10 mouse cellular contexts compared by ENCODE assay signal in genomic region chr12:70058956-70059851, GRCm38 (mm10). TPM values are rescaled to one million over a fixed set of nuclear protein-coding genes. Genes with fewer than 3 reads are reported as not detected.
A peak's percentile ranks its signal among the peaks of the same experiment; 100 is the strongest.
DNase-seq lines count a peak whose midpoint lies in the region; ATAC-seq and TF ChIP-seq lines count a peak whose summit lies in the region.
"Had no signal": no experiment of that assay in that cellular context is flagged by ENCODE, and none has a peak within 500 bp of the region (broad histone marks: within the 10 kb centered on the region; RNA-seq: fewer than 3 reads in every experiment).

No protein-coding gene starts in this region.

- no peak for ATAC-seq in heart, embryonic 12.5 days (ENCODE audit: insufficient number of reproducible peaks, low FRiP score)
- ATAC-seq in hindbrain, embryonic 12.5 days (ENCODE audit: low FRiP score): no peak
- ATAC-seq in granulocyte monocyte progenitor cell, adult 5-6 weeks (replicated peaks; ENCODE audit: poor library complexity, severe bottlenecking): no peak

- H3K9me3 ChIP-seq in heart, embryonic 12.5 days (replicated peaks): no peaks in the 10 kb centered on the region
- H3K9me3 ChIP-seq in hindbrain, embryonic 12.5 days (replicated peaks): no peaks in the 10 kb centered on the region
- H3K9me3 ChIP-seq: liver, embryonic 15.5 days had no signal

- H3K4me1 ChIP-seq in heart, adult 2 months (ENCODE audit: control insufficient read depth, insufficient read depth, low read length): peaks cover 5% of the 10 kb centered on the region
- 0 out of 2 replicates have a peak, but pooled peaks cover 4% of the 10 kb centered on the region for H3K4me1 ChIP-seq in heart, embryonic 12.5 days (replicated peaks)
- peaks cover 2% of the 10 kb centered on the region; the same call in 1 of the 2 replicates for H3K4me1 ChIP-seq in testis, adult 2 months (ENCODE audit: control insufficient read depth, insufficient read depth, low read length)
- H3K4me1 ChIP-seq in hindbrain, embryonic 12.5 days: 0 out of 2 replicates have a peak, but pooled peaks cover 3% of the 10 kb centered on the region
- H3K4me1 ChIP-seq: liver, embryonic 15.5 days had no signal

- intact Hi-C loops in heart, adult 2 months (cut with DNase I): no loop called here
- intact Hi-C loops in heart, postnatal 36 days (cut with DNase I): loop anchor here (10.0 kb wide), 1 partner anchor 74 kb away; the partner anchor contains the start of gene Sav1

- no peaks in the 10 kb centered on the region for H3K79me2 ChIP-seq in heart, adult 2 months (replicated peaks; ENCODE audit: control insufficient read depth, insufficient read depth, low read length)

- no peak overlapping the region for H3K4me3 ChIP-seq in heart, adult 2 months
- no peak overlapping the region for H3K4me3 ChIP-seq in heart, embryonic 12.5 days
- no peak overlapping the region for H3K4me3 ChIP-seq in testis, adult 2 months (ENCODE audit: control insufficient read depth, low read depth, low read length)
- H3K4me3 ChIP-seq in hindbrain, embryonic 12.5 days: no peak overlapping the region
- H3K4me3 ChIP-seq: liver, embryonic 15.5 days had no signal

- H3K9ac ChIP-seq in heart, adult 2 months (ENCODE audit: low read depth, low read length): no peak overlapping the region
- no peak overlapping the region for H3K9ac ChIP-seq in heart, embryonic 12.5 days
- H3K9ac ChIP-seq in hindbrain, embryonic 12.5 days: no peak overlapping the region
- H3K9ac ChIP-seq: liver, embryonic 15.5 days had no signal

- H3K36me3 ChIP-seq in heart, adult 2 months (ENCODE audit: control insufficient read depth, insufficient read depth, low read length): no peaks in the 10 kb centered on the region; the same call in 1 of the 2 replicates
- H3K36me3 ChIP-seq in heart, embryonic 12.5 days: peaks cover 28% of the 10 kb centered on the region
- no peaks in the 10 kb centered on the region for H3K36me3 ChIP-seq in testis, adult 2 months (ENCODE audit: control insufficient read depth, insufficient read depth, low read length)
- peaks cover 37% of the 10 kb centered on the region for H3K36me3 ChIP-seq in hindbrain, embryonic 12.5 days

- peak; percentile 46 for TF ChIP-seq CTCF in heart, adult 2 months (IDR thresholded peaks at IDR 0.05)
- TF ChIP-seq CTCF in testis, adult 2 months (IDR thresholded peaks at IDR 0.05; ENCODE audit: control insufficient read depth, insufficient read depth, insufficient replicate concordance, low read depth, low read length): 0 out of 2 replicates have a peak, but pooled peaks have one; percentile 24

- H3K27me3 ChIP-seq in heart, adult 2 months (ENCODE audit: control insufficient read depth, insufficient read depth, low read length): no peaks in the 10 kb centered on the region
- no peaks in the 10 kb centered on the region for H3K27me3 ChIP-seq in heart, embryonic 12.5 days (replicated peaks)
- no peaks in the 10 kb centered on the region for H3K27me3 ChIP-seq in testis, adult 2 months (ENCODE audit: control insufficient read depth, insufficient read depth, low read length)
- H3K27me3 ChIP-seq in hindbrain, embryonic 12.5 days: no peaks in the 10 kb centered on the region
- H3K27me3 ChIP-seq: liver, embryonic 15.5 days had no signal

- WGBS in heart, adult 2 months: 70% methylated on average over 14 of the region's 14 CpGs
- 67% methylated on average over 14 of the region's 14 CpGs for WGBS in heart, embryonic 12.5 days
- 70% methylated on average over 14 of the region's 14 CpGs for WGBS in hindbrain, embryonic 12.5 days

- H3K27ac ChIP-seq in heart, adult 2 months: peak overlapping the region; percentile 26
- H3K27ac ChIP-seq in heart, embryonic 12.5 days (ENCODE audit: poor library complexity, severe bottlenecking): no peak overlapping the region
- no peak overlapping the region for H3K27ac ChIP-seq in testis, adult 2 months (ENCODE audit: control insufficient read depth, insufficient read depth, low read depth, low read length)
- no peak overlapping the region for H3K27ac ChIP-seq in hindbrain, embryonic 12.5 days
- H3K27ac ChIP-seq: liver, embryonic 15.5 days had no signal

- no peak for TF ChIP-seq POLR2A in heart, adult 2 months (IDR thresholded peaks at IDR 0.05; ENCODE audit: insufficient read depth, low read depth, low read length)
- no peak for TF ChIP-seq POLR2A in testis, adult 2 months (IDR thresholded peaks at IDR 0.05; ENCODE audit: control insufficient read depth, low read depth, low read length)

- peak in 1 of 2 experiments; percentile 29 for DNase-seq in heart, adult 2 months
- DNase-seq in testis, postnatal 10 days (ENCODE audit: low spot score): no peak
- DNase-seq in heart, postnatal 36 days: peak; percentile 17 to 18
- DNase-seq in thymus, postnatal 25 days: peak; percentile 14
- DNase-seq: adrenal gland, adult 8-10 months had no signal

- no peak overlapping the region for H3K4me2 ChIP-seq in heart, embryonic 12.5 days
- H3K4me2 ChIP-seq in hindbrain, embryonic 12.5 days (replicated peaks): no peak overlapping the region
- H3K4me2 ChIP-seq: liver, embryonic 15.5 days had no signal

- TF ChIP-seq EP300 in heart, adult 2 months (IDR thresholded peaks at IDR 0.05; ENCODE audit: insufficient read depth, low read depth, low read length): 0 out of 2 replicates have a peak, but pooled peaks have one; percentile 4

RNA-seq across cellular contexts. Expression of gene Nin, which starts 54.3 kb away (rescaled TPM):
- 10 to 100 TPM; 13.7 to 17.3 TPM for total RNA-seq in heart, adult 2 months (2021)
- 4.5 and 9.3 TPM in 2 replicates for polyA plus RNA-seq in heart, adult 2 months (2012; rRNA removed)
- 10.4 and 11.4 TPM in 2 replicates for polyA plus RNA-seq in heart, embryonic 12.5 days (2016; fragmentation: Nextera tagmentation; extraction: Ambion mirVana)
- polyA plus RNA-seq in testis, adult 2 months (2012; rRNA removed): 0.36 and 0.79 TPM in 2 replicates
- total RNA-seq in heart, postnatal 36 days (2021): 10 to 100 TPM; 16.6 to 19.7 TPM
- polyA plus RNA-seq in hindbrain, embryonic 12.5 days (2016; fragmentation: Nextera tagmentation; extraction: Ambion mirVana): 15.7 and 17.0 TPM in 2 replicates
- 136 and 157 TPM in 2 replicates for total RNA-seq in granulocyte monocyte progenitor cell, adult 5-6 weeks (2014; fragmentation: Nextera tagmentation)
- total RNA-seq in granulocyte monocyte progenitor cell, adult 5-6 weeks (2017): 193 and 259 TPM in 2 replicates
